Mouse (Mus musculus) kidney, adult 11 months (tissue): Measurements from ENCODE around the gene Il2.

Source experiments
- DNase-seq: peaks from one replicate; pipeline ENCODE4 v3.0.0; 2022

Il2 gene

DNA sequence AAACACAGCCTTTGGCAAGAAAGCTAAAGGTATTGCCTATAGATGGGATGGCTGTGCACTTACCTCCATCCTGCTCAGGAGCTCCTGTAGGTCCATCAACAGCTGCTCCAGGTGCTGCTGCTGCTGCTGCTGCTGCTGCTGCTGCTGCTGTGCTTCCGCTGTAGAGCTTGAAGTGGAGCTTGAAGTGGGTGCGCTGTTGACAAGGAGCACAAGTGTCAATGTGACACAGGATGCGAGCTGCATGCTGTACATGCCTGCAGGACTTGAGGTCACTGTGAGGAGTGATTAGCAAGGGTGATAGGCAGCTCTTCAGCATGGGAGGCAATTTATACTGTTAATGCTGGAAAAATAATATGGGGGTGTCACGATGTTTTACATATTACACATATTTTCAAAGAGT lies at the start of gene Il2:
Gene Il2, minus strand, starts transcription at position 305 of the 400 bp plus-strand sequence.
- no peak for DNase-seq

DNA sequence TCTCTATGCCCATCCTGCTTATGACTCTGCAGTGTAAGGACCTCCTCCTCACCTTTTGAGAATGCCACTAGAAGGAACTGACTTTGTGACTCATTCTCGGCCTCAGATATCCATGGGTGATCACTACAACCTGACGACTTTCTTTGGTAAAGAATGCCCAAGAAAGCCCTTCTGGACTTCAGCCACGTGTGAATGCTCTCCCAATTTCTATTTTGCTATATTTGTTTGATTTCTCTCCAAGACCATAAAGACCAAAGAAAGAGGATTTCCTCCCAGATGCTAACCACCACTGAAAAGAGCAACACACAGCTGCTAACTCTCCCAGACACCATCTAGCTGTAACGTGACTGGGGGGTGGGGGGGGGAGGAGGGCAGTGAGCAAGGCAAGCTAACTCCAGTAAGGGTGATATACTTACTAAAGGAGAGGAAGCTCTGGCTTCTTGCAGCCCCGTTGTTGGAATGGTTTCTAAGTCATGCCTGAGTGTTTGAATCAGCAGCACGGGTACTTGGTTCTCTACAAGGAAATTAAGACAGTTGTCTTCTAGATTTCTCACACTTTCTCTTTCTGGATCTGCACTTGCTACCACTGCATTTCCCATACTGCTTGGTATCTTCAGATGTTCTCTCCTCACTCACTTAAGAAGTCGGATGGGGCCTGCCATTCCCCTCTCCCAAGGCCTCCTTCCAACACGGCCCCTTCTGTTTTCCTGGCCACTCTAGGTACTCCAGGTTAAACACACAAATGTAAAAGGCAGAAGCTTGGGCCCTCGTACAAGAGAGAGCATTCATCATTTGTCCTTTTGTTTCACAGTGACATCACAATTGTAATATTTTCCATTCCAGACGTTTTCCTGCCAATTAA lies 49.2 kb upstream of the Il2 start:
- no peak for DNase-seq

DNA sequence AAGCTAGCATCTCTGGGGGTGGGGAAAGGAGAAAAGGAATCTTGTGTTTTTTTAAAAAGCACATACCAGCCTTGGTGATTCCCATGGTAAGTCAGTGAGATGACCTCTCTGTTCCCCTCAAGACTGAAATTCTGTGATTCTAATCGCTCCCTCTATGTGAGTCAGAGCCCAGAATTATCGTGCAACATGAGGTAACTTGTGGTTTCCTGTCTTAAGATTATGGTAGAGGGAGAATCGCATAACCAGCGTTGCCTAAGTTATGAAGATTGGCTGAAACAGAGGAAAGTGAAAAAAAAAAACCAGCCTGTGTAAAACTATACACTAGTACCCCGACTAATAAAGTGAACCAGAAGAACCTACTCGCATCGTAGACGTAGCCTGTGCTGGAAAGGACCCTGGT lies 47.5 kb upstream of the Il2 start:
- no peak for DNase-seq

DNA sequence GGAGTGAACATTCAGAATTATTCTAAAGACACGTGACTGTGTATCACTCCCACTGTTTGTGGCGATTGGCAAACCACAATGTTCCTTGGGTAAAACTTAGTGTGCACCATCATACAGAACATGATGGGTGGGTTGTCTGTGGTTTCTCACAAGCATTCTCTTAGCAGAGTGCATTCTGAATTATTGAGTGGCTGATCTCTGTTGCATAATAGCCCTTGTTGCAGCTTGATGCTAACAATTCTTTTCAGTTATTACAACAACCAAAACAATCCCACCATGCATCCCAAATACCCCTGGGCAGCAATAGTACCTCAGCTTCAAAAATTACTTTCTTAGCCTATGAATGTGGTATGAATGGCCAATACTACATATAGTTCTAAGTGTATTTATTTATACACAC lies 43.5 kb upstream of the Il2 start:
- DNase-seq = no peak

GRCm38 (mm10) chr3:37161096-37161495 lies 35.3 kb upstream of the Il2 start:
- DNase-seq = no peak

DNA sequence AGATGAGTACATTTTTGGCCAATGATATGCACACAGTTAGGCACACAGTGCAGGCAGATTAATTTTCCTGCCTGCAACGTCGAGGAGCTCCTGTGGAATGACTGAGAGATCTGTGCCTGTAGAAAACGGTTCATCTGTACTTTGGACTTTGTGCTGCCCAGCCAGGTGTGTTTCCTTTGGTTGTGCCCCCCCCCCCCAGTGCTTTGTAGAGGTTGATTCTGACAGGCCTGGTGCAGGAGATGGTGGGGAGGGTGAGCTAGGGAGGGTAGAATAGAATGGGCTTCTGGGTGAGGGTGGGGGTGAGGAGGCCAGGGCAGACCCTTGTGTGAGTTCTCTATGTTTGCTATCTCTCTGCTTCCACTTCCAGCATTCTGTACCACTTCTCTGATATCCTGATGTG lies 32.5 kb upstream of the Il2 start:
- DNase-seq = peak; percentile 9

DNA sequence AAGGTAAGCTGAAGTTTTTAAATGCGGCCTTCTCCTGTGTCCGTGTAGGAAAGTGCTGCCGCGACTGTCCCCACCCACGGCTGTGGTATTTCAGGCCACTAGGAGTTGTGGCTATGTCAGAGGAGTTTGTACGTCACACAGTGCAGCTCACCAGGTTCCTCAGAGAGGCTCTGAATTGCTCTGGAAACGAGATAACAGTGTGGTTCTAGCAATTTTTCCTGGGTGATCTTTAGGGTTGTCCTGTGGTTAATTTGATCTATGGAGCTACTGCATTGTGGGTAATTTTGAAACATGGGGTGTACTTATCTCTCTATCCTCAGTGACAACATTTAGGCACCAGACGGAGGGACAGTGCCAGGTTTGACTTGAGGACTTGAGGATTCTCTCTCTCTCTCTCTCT lies 31.3 kb upstream of the Il2 start:
- no peak for DNase-seq

DNA sequence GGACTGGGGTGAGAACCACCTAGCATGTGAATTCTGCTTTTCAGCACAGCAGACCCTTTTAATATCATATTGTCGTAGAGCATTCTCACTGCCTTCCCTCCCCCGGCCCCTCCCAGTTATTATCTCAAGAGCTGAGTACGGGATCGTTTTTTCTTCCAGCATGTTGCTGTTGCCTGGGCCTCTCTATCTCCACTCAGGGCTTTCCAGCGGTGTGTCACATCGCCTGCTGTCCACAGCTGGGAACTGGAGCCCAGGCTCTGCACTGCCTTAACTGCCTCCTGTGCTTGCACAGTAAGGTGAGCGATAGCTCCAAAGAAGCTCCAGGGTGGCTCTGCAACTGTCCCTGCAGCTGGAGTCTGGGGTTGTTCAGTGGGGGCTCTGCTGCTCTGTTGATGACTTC lies 28.6 kb upstream of the Il2 start:
- no peak for DNase-seq

- no peak for DNase-seq
Measured at GRCm38 (mm10) chr3:37153004-37153403, 27.2 kb upstream of the Il2 start.

DNA sequence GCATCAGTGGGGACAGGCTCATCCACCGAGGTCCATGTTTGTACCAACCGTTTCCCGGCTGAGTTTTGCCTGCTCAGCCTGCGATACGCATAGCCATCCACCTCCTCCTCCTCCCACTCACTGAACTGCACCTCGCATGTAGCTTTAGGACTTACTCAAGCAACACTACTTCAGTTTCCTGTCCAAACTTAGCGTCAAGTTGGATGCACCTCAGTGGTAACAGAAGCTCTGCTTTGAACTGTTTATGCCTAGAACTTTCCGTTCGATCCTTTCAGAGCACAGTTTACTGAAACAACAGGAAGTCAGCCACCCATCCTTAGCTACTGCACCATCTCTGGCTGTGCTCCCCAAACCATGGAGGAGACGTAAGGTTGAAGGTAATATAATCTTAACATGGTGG lies 26.5 kb upstream of the Il2 start:
- no peak for DNase-seq

GRCm38 (mm10) chr3:37146810-37147209 lies 21.1 kb upstream of the Il2 start:
- DNase-seq = no peak

- DNase-seq = peak; percentile 26
Measured at GRCm38 (mm10) chr3:37146406-37146805, 20.6 kb upstream of the Il2 start.

DNA sequence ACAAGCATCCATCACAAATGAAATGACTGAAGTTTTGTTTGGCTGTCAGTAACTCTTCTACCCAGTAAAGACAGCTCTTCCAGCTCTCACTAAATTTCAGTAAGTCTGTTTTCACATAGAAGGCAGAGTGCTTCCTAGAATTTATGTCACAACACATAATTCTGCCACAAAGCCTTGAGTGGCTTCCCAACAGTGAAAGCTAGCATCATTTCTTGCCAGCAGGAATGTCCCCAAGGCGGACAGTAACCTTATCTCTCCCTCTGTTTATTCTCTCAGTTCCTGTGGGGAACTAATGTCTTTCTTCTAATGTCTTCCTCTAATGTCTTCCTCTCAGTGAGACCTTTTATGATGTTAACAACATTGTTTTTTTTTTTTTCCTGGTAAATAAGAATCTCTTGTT lies 19.2 kb upstream of the Il2 start:
- DNase-seq = no peak

DNA sequence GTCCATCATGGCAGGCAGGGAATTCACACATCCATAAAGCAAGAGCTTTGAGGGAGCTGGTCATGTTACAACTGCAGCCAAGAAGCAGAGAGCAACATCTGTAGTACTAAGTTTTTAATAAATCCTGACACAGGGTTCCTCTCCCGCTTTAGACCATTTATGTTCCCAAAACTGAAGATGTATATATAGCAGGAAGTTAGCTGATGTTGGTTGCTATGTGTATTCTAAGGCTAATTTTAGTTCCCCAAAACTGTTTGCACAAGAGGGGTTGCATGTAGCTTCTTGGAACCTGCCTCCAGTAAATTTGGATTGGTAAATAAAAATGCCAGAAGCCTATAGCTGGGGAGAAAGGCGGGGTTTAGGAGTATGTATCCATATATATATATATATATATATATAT lies 16.1 kb upstream of the Il2 start:
- DNase-seq = no peak

- no peak for DNase-seq
Measured at GRCm38 (mm10) chr3:37140168-37140906, 14.6 kb upstream of the Il2 start.

GRCm38 (mm10) chr3:37139192-37139591 lies 13.4 kb upstream of the Il2 start:
- DNase-seq = no peak

DNA sequence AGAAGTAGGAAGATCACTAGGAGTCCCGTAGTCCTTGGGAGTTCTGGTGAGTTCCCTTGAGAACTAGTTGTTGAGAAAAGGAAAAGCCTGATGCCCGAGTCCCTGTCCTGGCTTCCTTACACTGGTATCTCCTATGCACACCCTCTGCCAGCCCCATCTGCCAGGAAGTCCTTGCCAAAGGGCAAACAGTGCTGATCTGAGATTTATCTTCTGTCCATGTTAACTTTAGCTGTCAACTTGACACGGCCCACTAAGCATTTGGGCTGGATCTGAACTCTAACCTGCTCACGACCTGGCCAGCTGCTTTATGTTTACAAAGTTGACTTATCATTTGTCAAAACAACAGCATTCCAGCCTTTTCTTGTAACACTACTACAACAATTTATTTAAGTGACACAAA lies 11.5 kb upstream of the Il2 start:
- DNase-seq = peak; percentile 9

DNA sequence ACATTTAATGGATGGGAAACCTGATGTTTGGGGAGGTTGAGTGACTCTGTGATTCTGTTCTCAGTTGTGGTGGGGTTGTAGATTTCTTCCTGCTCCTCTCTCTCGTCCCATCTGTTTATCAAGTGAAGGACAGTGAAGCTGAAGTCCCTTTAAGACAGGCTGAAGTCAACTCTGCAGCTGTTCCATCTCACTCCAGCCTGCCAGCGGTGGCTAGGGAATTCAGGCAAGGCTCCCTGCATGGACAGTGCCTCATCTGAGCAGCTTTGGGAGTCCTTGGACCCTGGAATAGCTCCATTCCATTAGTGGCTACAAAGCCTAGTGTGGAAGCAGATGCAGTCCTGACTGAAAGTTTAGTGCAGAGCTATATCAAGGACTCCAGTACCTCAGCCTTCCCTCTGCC lies 3.3 kb upstream of the Il2 start:
- no peak for DNase-seq

- no peak for DNase-seq
Measured at GRCm38 (mm10) chr3:37128269-37128668, 2.5 kb upstream of the Il2 start.

DNA sequence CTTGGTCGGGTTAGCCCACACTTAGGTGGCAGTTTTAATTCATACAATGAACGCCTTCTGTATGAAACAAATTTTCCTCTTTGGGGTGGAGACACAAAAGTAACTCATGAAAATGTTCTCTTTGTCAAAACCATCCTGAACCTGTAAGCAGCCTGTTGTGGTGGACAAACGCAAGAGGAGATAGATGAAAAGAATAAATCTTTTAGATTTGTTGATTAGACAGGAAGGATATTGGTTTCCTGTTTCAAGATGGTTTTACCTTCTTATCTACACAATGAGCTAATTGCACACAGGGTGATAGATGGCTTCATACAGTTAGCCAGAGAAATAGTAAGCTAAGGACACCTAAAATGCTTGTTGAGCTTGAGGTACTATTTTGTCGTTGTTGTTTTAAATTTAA lies 403 bp upstream of the Il2 start:
- no peak for DNase-seq

GRCm38 (mm10) chr3:37090721-37091120 lies 35.0 kb downstream of the Il2 start:
- DNase-seq = no peak

DNA sequence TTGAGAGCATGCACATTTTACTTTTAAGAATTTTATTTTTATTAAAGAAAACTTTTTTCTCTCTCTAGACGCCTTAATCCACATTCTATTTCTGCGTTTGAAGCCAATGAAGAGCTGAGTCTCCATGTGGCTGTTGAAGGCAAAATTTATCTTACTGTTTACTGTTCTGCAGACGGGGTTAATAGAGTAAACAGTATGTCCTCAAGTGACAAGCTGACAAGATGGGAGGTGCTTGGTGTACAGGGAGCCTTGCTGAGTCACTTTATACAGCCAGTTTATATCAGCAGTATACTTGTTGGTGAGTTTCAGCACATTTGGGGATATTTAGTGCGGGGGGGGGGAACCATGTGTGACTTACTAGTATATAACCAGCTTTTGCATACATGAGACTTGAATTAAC lies 40.9 kb downstream of the Il2 start:
- no peak for DNase-seq

GRCm38 (mm10) chr3:37073211-37073610 lies 52.5 kb downstream of the Il2 start:
- DNase-seq = peak; percentile 64
